Mouse (Mus musculus): ENCODE results near the gene Dock7. TPM values are rescaled to one million over a fixed set of nuclear protein-coding genes. Genes with fewer than 3 reads are reported as not detected.

The Dock7 gene
- total RNA-seq, 2 experiments from 2014 or later: 28.3 to 43.3 TPM

GRCm38 (mm10) chr4:98922061-98922642 is 198.6 kb downstream of the Dock7 start:
- DNase-seq (ENCODE audit: low spot score in 2 of 2): no peak

- DNase-seq (ENCODE audit: low spot score in 2 of 2): no peak
Measured at GRCm38 (mm10) chr4:98920896-98921295, 199.8 kb downstream of the Dock7 start.

GRCm38 (mm10) chr4:98918204-98918603 is 202.5 kb downstream of the Dock7 start:
- no peak for DNase-seq (ENCODE audit: low spot score in 2 of 2)

DNA sequence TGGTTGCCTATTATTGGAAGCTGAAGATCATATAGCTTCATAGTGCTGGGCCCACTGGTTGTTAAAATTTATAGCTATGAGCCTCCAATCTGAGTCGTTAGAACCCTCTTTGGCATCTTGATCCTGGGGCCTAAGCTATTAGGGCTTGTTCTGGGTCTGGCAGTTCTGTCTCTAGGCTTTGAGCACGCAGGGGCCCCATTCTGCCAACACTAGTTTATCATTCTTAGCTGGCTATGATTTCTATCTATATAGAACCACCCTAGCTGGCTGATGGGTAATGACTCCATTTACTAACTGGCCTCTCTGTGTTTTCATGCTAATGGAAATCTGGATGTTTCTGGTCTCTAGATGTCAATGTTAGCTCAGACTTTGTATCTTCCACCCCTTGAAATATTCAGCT is 203.0 kb downstream of the Dock7 start:
- DNase-seq (ENCODE audit: low spot score in 2 of 2): no peak

GRCm38 (mm10) chr4:98910246-98910645 is 210.5 kb downstream of the Dock7 start:
- DNase-seq (ENCODE audit: low spot score in 2 of 2): no peak

- peak; percentile 26 to 28 for DNase-seq (ENCODE audit: low spot score in 2 of 2)
Measured at GRCm38 (mm10) chr4:98887148-98887547, 233.6 kb downstream of the Dock7 start.

Other genes with a start within 250 kb of the Dock7 start
- gene Usp1, start 197.1 kb downstream of the Dock7 start, total RNA-seq (2021): 10 to 100 TPM; 24.6 to 27.2 TPM
- under 1 TPM; 0.40 to 0.83 TPM for gene Angptl3, start 90.0 kb downstream of the Dock7 start, total RNA-seq (2021)
- 10 to 100 TPM in 1 of 2 experiments, 1 to 10 TPM in 1; 9.6 to 14.3 TPM for gene Atg4c, start 73.0 kb upstream of the Dock7 start, total RNA-seq (2021)
- gene Gm12689, start 175.0 kb upstream of the Dock7 start, total RNA-seq (2021): not detected